Mouse (Mus musculus) hindbrain, embryonic 10.5 days (tissue): Measurements from ENCODE around the gene Dip2c. TPM values are rescaled to one million over a fixed set of nuclear protein-coding genes. Genes with fewer than 3 reads are reported as not detected.

ENCODE experiments used
- DNase-seq: peaks from one replicate; pipeline ENCODE4 v3.0.0-alpha.2; 2017; ENCODE audit warnings: low spot score
- H3K27ac ChIP-seq: fragments of 300-500 bp; sonication (generic); 2 replicates; pipeline ENCODE4 v1.5.1; 2016; ENCODE audit warnings: mild to moderate bottlenecking, moderate library complexity
- H3K27me3 ChIP-seq: fragments of 300-500 bp; sonication (generic); 2 replicates; pipeline ENCODE4 v1.6.1; 2016; ENCODE audit warnings: mild to moderate bottlenecking; ENCODE audit not compliant: poor library complexity, insufficient read depth, severe bottlenecking
- H3K36me3 ChIP-seq: fragments of 300-500 bp; sonication (generic); 2 replicates; pipeline ENCODE4 v1.6.1; 2016; ENCODE audit warnings: mild to moderate bottlenecking, moderate library complexity
- H3K4me1 ChIP-seq: fragments of 300-500 bp; sonication (generic); replicated peaks from 2 replicates; pipeline ENCODE4 v1.6.1; 2016; ENCODE audit warnings: mild to moderate bottlenecking
- H3K4me3 ChIP-seq: fragments of 300-500 bp; sonication (generic); 2 replicates; pipeline ENCODE4 v1.5.1; 2016; ENCODE audit warnings: mild to moderate bottlenecking, moderate library complexity
- H3K9me3 ChIP-seq: fragments of 300-500 bp; sonication (generic); 2 replicates; pipeline ENCODE4 v1.6.1; 2016; ENCODE audit warnings: mild to moderate bottlenecking, moderate library complexity
- WGBS: fragments of 180-500 bp; shearing (Covaris S2); methylation state at CpG from one replicate; pipeline ENCODE4 v1.1.7; 2016; 5-methylcytosine and 5-hydroxymethylcytosine counted together
- polyA plus RNA-seq: library from polyadenylated mRNA; unstranded; fragments of >200 nt; fragmentation: Nextera tagmentation; extraction: Ambion mirVana; gene quantifications from 2 replicates; pipeline ENCODE4 v1.2.1, GENCODE M21; 2016

Gene Dip2c
- polyA plus RNA-seq, 1 experiment from 2014 or later, result 5.8 TPM

- Histone ChIP-seq H3K9me3 (peaks cover 19% of the 10 kb centered on the region), H3K4me3 (no peak overlapping the region), H3K36me3 (0 out of 2 replicates have a peak, but pooled peaks cover 5% of the 10 kb centered on the region), H3K27ac (no peak overlapping the region), H3K4me1 (no peaks in the 10 kb centered on the region), H3K27me3 (no peaks in the 10 kb centered on the region)
- DNase-seq, result no peak
- WGBS, result 95% methylated on average over 1 of the region's 1 CpGs
Observed at GRCm38 (mm10) chr13:9674126-9674525, 397.8 kb downstream of the Dip2c start.

- Histone ChIP-seq H3K4me1 (no peaks in the 10 kb centered on the region), H3K27me3 (no peaks in the 10 kb centered on the region), H3K9me3 (peaks cover 5% of the 10 kb centered on the region; the same call in 1 of the 2 replicates), H3K27ac (no peak overlapping the region), H3K4me3 (no peak overlapping the region), H3K36me3 (peaks cover 55% of the 10 kb centered on the region)
- WGBS, result 97% methylated on average over 3 of the region's 3 CpGs
- DNase-seq, result no peak
Observed at GRCm38 (mm10) chr13:9681492-9681891, 405.2 kb downstream of the Dip2c start.

- H3K4me1 ChIP-seq, result no peaks in the 10 kb centered on the region
- 91% methylated on average over 4 of the region's 4 CpGs for WGBS
- no peaks in the 10 kb centered on the region for H3K27me3 ChIP-seq
- H3K36me3 ChIP-seq, result peaks cover 73% of the 10 kb centered on the region
- no peak for DNase-seq
- no peak overlapping the region for H3K27ac ChIP-seq
- H3K4me3 ChIP-seq, result no peak overlapping the region
- H3K9me3 ChIP-seq, result no peaks in the 10 kb centered on the region
Observed at GRCm38 (mm10) chr13:9683280-9683679, 407.0 kb downstream of the Dip2c start.

DNA sequence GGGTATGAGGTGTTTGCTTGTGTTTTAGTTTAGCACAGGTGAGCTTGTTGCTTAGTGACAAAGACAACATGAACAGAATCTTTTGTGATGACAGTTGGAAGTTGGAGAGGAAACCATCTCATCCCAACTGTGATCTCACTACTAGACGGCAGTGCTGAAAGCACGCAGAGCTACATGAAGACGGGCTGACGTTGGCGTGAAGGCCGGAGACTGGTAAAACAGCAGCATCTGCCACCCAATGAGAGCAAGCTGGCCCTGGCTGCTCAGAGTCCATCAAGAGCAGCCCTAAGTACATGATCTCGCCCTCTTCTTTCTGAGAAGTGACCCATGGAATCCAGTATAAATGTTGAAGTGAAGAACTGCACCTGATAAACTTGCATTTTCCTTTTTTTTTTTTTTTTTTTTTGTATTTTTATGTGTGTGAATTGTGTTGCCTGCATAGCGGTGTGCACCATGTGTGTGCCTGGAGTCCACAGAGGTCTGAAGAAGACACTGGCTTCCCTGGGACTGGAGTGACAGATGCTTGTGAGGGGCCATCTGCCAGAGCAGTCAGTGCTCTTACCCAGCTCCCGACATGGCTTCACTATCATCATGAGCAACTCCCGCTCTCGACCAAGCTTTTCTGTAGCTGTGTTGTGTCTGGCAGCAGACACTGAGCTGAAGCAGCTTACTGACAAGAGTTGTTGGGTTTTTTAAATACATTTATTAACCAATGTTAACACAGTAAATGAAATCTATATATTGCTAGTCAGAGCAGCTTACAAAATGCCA is 408.0 kb downstream of the Dip2c start:
- peaks cover 84% of the 10 kb centered on the region for H3K36me3 ChIP-seq
- no peak overlapping the region for H3K27ac ChIP-seq
- H3K4me3 ChIP-seq, result no peak overlapping the region
- no peaks in the 10 kb centered on the region for H3K9me3 ChIP-seq
- WGBS, result 96% methylated on average over 11 of the region's 11 CpGs
- no peak for DNase-seq
- H3K27me3 ChIP-seq, result no peaks in the 10 kb centered on the region
- no peaks in the 10 kb centered on the region for H3K4me1 ChIP-seq

DNA sequence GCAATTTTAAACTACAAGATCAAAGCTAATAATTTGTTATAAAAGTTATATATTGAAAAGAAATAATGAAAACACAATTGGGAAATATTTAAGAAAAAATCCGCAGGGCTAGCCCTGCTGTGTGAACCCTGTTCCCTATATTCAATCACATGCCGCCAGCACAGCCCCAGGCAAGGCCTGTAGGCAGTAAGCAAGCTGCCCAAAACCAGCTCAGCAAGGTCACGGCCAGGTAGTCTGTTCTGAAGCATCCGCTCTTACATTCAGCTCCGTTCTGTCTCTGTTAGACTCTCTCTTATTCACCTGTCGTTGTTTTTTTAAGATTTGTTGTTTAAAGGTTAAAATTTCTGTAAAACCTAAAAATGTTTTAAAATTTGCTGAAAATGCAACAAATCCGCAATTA is 409.9 kb downstream of the Dip2c start:
- Histone ChIP-seq H3K27me3 (no peaks in the 10 kb centered on the region), H3K27ac (no peak overlapping the region), H3K4me3 (no peak overlapping the region), H3K36me3 (peaks cover 98% of the 10 kb centered on the region), H3K9me3 (no peaks in the 10 kb centered on the region), H3K4me1 (no peaks in the 10 kb centered on the region)
- WGBS, result 95% methylated on average over 7 of the region's 7 CpGs
- DNase-seq, result no peak

GRCm38 (mm10) chr13:9686765-9687164 is 410.4 kb downstream of the Dip2c start:
- H3K36me3 ChIP-seq, result peaks cover 98% of the 10 kb centered on the region
- no peaks in the 10 kb centered on the region for H3K4me1 ChIP-seq
- H3K9me3 ChIP-seq, result no peaks in the 10 kb centered on the region
- no peaks in the 10 kb centered on the region for H3K27me3 ChIP-seq
- H3K27ac ChIP-seq, result no peak overlapping the region
- DNase-seq, result no peak
- 88% methylated on average over 11 of the region's 11 CpGs for WGBS
- no peak overlapping the region for H3K4me3 ChIP-seq

- Histone ChIP-seq H3K27ac (no peak overlapping the region), H3K36me3 (peaks cover 98% of the 10 kb centered on the region), H3K4me3 (no peak overlapping the region), H3K9me3 (no peaks in the 10 kb centered on the region), H3K27me3 (no peaks in the 10 kb centered on the region), H3K4me1 (no peaks in the 10 kb centered on the region)
- WGBS, result 96% methylated on average over 16 of the region's 16 CpGs
- DNase-seq, result no peak
Observed at GRCm38 (mm10) chr13:9689366-9689765, 413.0 kb downstream of the Dip2c start.

DNA sequence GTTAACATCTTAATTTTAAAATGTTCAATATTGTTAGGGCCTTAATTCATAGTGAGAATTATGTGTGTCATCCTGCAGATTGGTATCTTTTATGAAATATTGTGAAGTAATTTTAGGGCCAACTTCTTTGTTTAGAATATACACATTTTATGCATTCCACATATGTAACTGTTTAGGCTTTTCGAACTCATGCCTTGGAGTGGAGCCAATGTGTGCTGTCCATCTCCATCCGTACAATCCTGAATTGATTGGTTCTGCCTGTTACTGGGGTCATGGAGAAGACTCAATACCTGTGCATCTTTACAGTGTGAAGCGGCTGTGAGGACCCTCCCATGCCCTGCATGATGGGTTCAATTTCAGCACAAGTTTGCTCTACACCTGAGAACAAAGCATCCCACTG is 416.5 kb downstream of the Dip2c start:
- no peaks in the 10 kb centered on the region for H3K27me3 ChIP-seq
- no peak overlapping the region for H3K27ac ChIP-seq
- no peaks in the 10 kb centered on the region for H3K9me3 ChIP-seq
- no peak for DNase-seq
- no peak overlapping the region for H3K4me3 ChIP-seq
- no peaks in the 10 kb centered on the region for H3K4me1 ChIP-seq
- WGBS, result 89% methylated on average over 3 of the region's 3 CpGs
- H3K36me3 ChIP-seq, result peaks cover 100% of the 10 kb centered on the region

- H3K27ac ChIP-seq, result no peak overlapping the region
- no peaks in the 10 kb centered on the region for H3K9me3 ChIP-seq
- DNase-seq, result no peak
- no peaks in the 10 kb centered on the region for H3K4me1 ChIP-seq
- 95% methylated on average over 6 of the region's 6 CpGs for WGBS
- H3K36me3 ChIP-seq, result peaks cover 93% of the 10 kb centered on the region
- H3K27me3 ChIP-seq, result no peaks in the 10 kb centered on the region
- H3K4me3 ChIP-seq, result no peak overlapping the region
Observed at GRCm38 (mm10) chr13:9694651-9695050, 418.3 kb downstream of the Dip2c start.

- peaks cover 89% of the 10 kb centered on the region for H3K36me3 ChIP-seq
- H3K27ac ChIP-seq, result no peak overlapping the region
- H3K27me3 ChIP-seq, result no peaks in the 10 kb centered on the region
- no peaks in the 10 kb centered on the region for H3K9me3 ChIP-seq
- DNase-seq, result no peak
- no peaks in the 10 kb centered on the region for H3K4me1 ChIP-seq
- H3K4me3 ChIP-seq, result no peak overlapping the region
- 91% methylated on average over 4 of the region's 4 CpGs for WGBS
Observed at GRCm38 (mm10) chr13:9695403-9695802, 419.1 kb downstream of the Dip2c start.

DNA sequence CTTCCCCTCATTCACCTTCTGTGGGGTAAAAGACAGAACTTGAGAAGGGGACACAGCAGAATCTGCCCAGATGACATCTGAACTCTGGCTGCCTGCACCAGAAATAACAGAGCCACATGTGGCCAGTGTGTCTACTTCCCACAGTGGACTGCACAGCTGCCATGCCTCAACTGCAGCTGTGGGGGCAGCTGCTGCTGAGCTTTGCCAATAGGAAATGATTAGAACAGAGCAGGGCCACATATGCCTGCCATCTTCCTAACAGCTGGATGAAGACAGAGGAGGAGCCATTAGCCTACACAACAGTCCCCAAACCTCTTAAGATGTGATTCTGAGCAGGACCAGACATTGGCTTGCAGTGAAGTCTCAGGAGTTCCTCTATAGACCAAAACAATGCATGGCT is 419.5 kb downstream of the Dip2c start:
- Histone ChIP-seq H3K27me3 (no peaks in the 10 kb centered on the region), H3K9me3 (no peaks in the 10 kb centered on the region), H3K36me3 (peaks cover 89% of the 10 kb centered on the region), H3K27ac (no peak overlapping the region), H3K4me3 (no peak overlapping the region), H3K4me1 (no peaks in the 10 kb centered on the region)
- no peak for DNase-seq

DNA sequence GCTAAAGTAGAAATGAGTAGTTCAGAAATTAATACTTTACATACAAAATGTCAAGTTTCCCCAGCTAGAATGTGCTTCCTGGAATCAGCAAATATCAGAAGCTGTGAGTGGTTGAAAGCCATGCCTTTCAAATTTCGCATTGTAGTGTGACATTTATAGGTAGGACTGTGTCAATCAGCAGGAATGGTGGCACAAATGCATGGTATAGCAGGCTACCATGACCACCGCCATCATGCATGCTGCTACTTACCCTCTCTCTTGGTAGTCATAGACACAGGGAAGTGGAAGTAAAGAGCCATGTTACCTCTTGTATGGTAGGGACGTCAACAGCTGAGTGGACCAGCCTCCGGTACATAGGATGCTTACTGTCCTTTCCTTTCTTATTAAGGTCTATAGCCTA is 421.0 kb downstream of the Dip2c start:
- DNase-seq, result no peak
- H3K4me3 ChIP-seq, result no peak overlapping the region
- no peaks in the 10 kb centered on the region for H3K9me3 ChIP-seq
- WGBS, result 97% methylated on average over 4 of the region's 4 CpGs
- H3K4me1 ChIP-seq, result no peaks in the 10 kb centered on the region
- no peaks in the 10 kb centered on the region for H3K27me3 ChIP-seq
- no peak overlapping the region for H3K27ac ChIP-seq
- peaks cover 84% of the 10 kb centered on the region for H3K36me3 ChIP-seq

DNA sequence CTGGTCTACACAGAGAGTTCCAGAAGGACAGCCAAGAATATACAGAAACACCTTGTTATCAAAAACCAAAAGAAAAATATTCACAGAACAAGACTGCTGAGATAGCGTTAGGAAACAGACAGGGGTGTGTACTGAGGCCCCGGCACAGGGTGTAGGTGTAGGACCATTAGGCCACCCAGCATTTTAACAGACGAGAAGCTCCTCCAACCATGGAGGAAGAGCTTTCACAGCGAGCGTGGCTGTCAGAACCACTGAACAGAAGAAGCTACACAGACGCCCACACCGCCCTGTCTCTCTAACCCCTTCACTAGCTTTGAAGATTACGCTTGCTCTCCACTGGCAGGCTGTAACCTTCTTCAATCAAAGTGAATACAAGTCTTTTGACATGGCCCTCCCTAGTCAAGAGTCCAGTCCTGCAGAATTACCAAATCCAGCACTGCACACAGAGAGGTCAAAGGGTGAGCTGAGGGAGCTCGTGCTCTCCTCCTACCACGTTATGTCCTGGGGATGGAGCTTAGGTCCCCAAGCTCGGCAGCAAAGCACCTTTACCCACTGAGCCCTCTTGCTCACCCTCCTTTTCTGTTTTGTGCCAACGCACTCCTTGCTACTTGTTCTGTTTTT is 426.4 kb downstream of the Dip2c start:
- H3K27ac ChIP-seq, result no peak overlapping the region
- H3K4me1 ChIP-seq, result no peaks in the 10 kb centered on the region
- peaks cover 53% of the 10 kb centered on the region for H3K36me3 ChIP-seq
- H3K9me3 ChIP-seq, result no peaks in the 10 kb centered on the region
- WGBS, result 78% methylated on average over 12 of the region's 12 CpGs
- no peaks in the 10 kb centered on the region for H3K27me3 ChIP-seq
- DNase-seq, result no peak
- H3K4me3 ChIP-seq, result no peak overlapping the region
